Mouse (Mus musculus): ENCODE results near the gene Ptgir.
A peak's percentile ranks its signal among the peaks of the same experiment; 100 is the strongest.

Ptgir gene

DNA sequence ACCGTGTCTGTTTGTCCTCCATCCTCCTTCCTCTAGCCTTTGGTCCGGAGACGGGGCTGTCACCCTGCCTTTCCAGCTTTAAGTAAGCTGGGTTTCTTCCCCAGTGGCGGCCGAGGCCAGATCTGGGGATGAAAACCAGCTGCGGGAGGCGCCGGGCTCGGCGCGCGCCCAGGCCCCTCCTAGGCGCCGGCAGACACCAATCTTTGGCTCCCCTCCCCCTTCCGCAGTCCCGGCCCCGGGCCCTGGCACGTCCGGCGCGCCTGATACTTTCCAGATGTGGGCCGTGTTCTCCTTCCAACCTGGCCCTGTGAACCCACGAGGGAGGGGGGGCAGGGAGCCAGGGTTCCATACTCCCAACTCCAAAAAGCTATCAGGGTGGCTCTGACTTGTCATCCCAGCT, 15.3 kb upstream of the Ptgir start:
- DNase-seq (ENCODE audit: inconsistent age in 2 of 2, low spot score in 1 of 2) = peak; percentile 61 to 75

DNA sequence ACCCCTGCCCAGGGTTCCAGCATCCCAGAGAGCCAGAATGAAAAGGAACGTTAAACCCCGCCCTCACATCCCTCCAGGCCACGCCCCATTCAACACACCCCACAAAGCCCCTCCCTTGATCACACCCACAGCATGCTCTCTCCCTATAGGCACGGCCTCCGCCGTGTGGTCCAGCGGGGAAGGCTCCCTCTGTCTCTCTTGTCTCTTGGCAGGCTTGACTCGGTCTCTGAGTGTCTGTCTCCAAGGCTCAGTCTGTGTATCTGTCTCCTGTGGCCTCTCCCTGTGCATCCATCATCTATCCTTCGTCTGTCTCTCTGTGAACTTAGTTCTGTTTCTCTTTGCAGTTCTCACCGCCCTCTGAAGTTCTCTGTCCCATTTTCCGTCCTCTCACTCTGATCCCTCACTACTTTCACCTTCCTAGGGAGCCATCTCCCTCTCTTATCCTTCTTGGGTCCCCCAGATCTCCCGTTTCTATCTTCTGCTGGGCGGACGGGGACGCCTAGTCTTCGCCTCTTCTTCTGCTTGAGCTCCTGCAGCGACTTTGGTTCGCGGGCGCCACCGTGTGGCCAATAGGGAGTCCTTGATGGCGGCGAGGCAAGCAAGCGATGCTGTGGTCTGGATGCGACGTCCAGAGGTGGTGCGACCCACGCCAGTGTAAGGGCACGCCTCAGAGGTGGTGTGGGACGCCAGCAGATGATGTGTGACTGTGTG, 14.5 kb upstream of the Ptgir start, which contains the start of gene Gng8:
Gene Gng8 (plus strand): TSS at position 146 of the 711 bp plus-strand sequence.
- peak; percentile 85 to 95 for DNase-seq (ENCODE audit: inconsistent age in 2 of 2, low spot score in 1 of 2)

DNA sequence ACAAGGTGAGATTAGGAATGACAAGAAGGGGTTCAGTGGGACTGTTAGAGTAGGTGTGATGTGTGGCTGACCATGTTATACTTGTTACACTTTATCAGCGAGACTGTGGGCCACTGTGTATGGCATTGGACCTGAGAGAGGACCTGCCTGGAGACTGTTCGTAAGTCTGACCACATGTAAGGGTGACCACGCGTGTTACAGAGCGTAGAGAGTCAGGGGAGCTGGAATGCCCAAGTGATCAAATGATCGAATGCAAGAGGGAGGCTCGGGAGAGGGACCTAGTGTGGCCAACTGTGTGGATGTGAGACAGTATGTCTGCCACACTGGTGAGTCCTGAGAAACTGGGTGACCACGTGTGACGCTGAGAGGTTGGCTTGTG, 13.9 kb upstream of the Ptgir start:
- DNase-seq (ENCODE audit: inconsistent age in 2 of 2, low spot score in 1 of 2) = no peak

DNA sequence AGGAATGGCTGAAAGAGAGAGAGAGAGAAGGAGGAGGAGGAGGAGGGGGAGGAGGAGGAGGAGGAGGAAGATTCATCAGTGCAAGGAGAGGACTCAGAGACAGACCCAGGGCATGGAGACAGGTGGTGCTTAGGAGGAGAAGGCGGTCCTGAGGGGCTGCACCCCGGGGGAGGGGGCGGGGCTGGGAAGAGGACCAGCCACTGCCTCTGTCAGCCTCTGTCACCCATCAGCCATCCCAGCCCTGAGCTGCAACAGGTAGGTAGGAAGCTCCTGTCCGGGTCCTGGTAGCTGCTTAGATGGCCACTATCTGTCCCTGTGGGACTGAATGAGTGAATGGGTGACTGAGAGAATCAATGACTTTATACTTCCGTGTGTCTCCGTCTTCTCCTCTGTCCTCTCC, 12.7 kb upstream of the Ptgir start:
- DNase-seq (ENCODE audit: inconsistent age in 2 of 2, low spot score in 1 of 2) = no peak

DNA sequence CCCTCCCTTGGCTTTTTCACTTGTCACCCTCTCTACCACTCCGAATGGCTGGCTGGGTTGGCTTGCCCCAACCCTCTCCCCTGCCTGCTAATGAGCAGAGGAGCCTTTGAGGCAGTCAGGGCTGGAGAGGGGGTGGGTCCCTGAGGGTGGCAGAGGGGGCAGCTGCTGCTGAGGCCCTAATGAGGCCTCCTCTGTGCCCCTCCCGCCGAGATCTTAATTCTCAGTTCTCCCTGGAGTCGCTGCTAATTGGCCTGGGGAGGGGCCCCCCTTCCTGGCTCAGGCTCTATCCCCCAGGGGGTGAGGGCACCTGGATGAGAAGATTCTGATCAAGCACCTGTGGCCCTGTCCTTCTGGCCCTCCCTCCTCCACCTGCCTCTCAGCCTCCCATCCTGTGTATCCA, 12.0 kb upstream of the Ptgir start:
- DNase-seq (ENCODE audit: inconsistent age in 2 of 2, low spot score in 1 of 2) = no peak

DNA sequence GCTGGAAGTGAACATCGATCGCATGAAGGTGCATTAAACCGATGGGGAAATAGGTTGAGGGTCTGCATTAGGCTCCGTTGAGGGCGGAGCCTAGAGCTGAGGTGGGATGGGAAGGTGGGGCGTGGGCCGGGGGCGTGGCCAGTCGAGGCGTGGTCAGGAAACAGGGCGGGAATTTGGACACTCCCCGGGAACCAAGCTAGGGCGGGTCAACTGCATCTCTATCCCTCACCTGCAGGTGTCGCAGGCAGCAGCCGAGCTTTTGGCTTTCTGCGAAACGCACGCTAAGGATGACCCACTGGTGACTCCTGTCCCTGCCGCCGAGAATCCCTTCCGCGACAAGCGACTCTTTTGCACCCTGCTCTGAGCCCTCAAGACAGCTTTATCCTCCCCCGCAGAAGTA, 11.3 kb upstream of the Ptgir start:
- DNase-seq (ENCODE audit: inconsistent age in 2 of 2, low spot score in 1 of 2) = peak; percentile 80 to 92

DNA sequence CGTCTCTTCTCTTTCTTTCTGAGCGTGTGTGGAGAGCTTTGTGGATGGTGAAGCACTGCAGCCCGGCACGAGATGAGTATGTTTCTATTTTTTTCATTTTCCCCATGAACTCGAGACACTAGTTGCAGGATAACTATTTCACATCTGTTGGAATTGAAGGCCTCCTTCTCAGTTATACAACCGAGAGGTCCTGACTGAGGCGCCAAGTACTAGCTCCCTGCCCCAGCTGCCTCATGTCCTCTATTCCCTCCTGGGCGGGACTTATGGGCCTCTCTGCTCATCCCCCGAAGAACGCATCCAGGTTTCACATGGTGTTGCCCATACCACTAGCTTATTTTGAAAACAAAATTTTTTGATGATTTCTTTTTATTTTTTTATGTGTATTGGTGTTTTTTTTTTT, 10.8 kb upstream of the Ptgir start:
- no peak for DNase-seq (ENCODE audit: inconsistent age in 2 of 2, low spot score in 1 of 2)

DNA sequence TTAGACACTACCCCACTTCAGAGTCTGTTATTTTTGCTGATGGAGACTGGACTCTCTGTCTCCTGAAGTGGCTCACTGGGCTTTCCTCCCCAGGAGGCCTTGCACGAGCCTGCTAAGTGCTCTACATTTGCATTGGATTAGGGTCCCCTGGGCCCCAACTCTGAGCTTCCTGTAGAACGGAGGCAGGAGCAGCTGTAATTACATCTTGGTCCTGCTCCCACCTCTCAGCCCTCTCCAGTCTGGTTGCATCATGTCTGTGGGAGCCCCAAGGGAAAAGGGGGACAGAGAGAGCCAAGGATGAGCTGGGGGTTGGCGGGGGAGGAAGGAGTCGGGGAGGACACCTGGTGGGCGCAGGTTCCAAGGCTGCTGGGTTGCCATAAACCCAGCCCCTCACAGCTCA, 5.8 kb upstream of the Ptgir start:
- DNase-seq (ENCODE audit: inconsistent age in 2 of 2, low spot score in 1 of 2) = no peak

DNA sequence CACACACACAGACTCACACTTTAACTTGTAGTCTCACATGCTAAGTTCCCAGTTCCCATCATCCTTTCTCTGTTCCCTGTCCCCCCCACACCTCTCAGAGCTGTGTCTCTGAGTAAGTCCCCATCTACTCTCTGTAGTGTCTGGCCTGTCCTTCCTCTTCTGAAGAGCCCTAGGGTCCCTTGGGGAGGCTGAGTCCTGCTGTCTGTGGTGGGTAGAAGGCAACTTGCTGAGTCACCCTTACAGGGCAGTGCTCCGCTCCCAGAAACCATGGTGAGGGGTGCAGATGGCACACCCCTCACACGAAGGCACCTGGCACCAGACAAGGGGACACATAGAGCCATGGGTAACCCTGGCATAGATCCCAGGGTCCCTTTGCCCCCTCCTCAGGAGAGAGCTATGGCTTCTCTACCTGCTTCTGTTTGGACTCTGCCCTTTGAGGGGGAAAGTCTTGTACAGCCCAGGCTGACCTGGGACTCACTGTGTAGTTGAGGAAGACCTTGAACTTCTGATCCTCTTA, 2.8 kb upstream of the Ptgir start:
- no peak for DNase-seq (ENCODE audit: inconsistent age in 2 of 2, low spot score in 1 of 2)

DNA sequence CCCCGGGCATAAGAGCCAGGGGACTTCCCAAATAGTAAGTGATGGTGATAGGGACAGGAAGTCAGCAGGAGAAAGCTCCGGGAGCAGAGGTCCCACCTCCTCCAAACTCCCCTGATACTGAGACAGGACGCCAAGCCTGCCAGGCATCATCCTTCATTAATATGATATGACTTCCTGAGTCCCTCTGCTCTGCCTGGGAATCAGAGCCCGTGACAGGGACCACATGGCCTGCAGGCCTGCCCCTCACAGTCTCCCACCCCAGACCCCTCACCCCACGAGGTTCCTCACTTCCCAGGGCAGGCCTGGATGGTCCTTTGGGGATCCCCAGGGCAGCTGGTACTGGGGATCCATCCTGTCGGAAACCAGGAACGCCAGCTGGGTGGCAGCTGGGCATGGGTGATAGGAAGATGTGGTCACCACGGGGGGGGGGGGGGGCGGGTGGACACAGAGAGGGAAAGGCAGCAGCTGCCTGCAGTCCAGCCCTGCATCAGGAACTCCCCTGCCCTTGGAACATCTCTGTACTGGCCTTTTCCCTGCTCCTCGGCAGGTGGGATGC, 2.1 kb upstream of the Ptgir start:
- DNase-seq (ENCODE audit: inconsistent age in 2 of 2, low spot score in 1 of 2) = peak in 1 of 2 experiments; percentile 45

DNA sequence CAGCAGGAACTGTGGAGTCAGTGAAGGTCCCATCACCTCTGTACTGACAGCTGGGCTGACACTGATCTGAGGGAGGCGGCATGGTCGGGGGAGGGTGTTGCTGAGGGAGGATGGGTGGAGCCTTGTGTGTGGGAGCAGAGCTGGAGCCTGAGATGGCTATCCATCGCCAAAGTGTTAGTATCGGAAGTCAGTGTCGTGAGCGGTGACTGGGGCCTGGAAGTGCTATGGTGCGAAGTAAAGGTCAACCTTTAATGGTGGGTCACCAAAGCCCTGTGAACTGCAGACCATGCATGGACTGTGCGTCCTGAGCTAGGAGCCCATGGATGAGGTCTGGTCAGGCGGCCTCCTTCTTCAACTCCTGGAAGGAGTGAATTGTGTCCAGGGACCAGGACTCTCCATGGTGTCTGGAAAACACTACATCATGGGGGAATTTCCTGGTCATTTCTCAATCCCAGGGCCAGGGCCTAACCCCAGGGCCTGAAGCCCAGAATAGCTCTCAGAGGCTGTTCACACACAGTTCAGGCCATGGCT, 734 bp upstream of the Ptgir start:
- DNase-seq (ENCODE audit: inconsistent age in 2 of 2, low spot score in 1 of 2) = peak; percentile 63 to 80

DNA sequence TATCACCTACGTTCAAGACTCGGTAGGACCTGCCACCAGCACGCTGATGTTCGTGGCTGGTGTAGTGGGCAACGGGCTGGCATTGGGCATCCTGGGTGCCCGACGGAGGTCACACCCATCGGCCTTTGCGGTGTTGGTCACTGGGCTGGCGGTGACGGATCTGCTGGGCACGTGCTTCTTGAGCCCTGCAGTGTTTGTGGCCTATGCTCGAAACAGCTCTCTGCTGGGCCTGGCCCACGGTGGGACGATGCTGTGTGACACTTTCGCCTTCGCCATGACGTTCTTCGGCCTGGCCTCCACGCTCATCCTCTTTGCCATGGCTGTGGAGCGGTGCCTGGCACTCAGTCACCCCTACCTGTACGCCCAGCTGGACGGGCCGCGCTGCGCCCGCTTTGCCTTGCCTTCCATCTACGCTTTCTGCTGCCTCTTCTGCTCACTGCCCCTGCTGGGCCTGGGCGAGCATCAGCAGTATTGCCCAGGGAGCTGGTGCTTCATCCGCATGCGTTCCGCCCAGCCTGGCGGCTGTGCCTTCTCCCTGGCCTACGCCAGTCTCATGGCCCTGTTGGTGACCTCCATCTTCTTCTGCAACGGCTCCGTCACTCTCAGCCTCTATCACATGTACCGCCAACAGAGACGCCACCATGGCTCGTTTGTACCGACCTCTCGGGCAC, 734 bp downstream of the Ptgir start:
- DNase-seq (ENCODE audit: inconsistent age in 2 of 2, low spot score in 1 of 2) = no peak

DNA sequence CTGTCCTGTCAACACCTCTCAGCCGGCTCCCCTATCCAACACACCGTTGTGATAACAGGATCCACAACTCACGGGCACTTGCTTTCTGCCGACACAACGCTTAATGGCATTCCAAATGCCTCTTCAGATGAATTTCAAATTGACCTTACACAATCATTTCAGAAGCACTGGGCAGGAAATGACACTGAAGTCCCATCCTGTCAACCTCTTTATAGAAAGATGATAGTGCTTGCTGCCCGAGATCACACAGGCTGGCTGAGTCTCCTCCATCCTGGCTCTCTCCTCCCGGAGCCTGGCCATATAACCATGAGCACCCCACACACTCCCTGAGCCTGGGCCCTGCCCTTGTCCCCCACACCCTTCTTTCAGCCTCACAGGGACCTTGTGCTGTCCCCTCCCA, 1.6 kb downstream of the Ptgir start:
- no peak for DNase-seq (ENCODE audit: inconsistent age in 2 of 2, low spot score in 1 of 2)

DNA sequence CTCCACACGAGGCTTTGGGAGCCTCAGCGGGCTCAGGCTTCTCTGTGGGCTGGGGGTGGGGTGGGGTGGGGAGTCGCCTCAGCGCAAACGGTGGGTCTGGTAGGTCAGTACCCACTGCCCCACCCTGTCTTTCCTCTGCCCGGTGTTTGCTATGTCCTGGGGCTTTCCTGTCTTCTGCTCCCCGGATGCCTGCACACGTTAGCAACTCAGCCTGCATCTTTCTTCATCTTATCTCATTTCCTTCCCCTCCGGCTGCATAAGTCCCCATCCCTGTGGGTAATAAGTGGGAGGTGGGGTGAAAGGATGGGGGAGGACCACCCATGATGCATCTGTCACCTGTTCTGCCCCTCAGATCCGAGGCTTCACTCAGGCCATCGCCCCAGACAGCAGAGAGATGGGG, 2.1 kb downstream of the Ptgir start:
- DNase-seq (ENCODE audit: inconsistent age in 2 of 2, low spot score in 1 of 2) = no peak

DNA sequence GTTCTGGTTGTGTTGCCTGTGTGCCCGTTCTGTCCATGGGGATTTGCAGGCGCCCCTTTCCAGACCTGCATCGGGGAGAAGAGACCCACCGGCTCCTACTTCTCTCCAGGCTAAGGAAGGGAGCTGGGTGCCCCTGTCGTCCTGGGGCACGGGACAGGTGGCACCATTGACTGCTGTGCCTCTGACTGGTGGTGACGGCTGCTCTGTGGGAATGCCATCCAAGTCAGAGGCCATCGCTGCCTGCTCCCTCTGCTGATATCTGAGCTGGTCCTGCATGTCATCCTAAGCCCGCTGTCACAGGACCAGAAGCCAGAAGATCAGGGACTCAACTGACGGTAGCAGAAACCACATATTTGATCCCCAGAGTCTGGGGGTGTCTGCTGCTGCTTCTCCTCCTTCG, 2.6 kb downstream of the Ptgir start:
- DNase-seq (ENCODE audit: inconsistent age in 2 of 2, low spot score in 1 of 2) = no peak

DNA sequence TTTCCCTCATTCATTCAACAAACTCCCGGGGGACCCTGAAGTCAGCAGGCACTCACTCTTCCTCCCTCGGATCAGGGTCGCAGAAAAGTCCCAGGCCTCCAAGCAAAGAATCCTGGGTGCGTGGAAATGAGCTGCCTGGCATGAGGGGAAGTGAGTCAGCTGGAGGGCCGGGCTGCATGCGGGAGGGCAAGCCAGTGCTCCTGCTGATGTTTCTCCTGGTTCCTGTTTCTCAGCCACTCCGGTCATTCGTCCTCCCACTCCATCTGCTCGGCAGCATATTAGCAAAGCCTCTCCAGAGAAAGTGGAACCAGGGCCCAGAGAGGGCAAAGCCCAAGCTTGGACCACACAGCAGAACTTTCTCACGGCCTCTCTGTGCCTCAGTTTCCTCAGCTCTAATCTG, 3.6 kb downstream of the Ptgir start:
- no peak for DNase-seq (ENCODE audit: inconsistent age in 2 of 2, low spot score in 1 of 2)

DNA sequence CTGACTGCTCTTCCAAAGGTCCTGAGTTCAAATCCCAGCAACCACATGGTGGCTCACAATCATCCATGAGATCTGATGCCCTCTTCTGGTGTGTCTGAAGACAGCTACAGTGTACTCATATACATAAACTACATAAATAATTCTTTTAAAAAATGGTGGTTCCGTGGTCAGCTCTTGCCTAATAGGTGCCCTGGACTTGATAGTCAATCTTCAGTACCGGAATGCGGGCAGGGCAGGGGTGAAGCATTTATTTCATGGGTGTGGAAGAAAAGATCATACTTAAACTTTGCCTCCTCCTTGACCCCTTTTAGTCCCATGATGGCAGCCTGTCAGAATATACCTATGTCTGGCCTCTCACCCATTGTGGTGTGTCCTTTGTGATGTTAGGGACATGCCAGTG, 5.6 kb downstream of the Ptgir start:
- DNase-seq (ENCODE audit: inconsistent age in 2 of 2, low spot score in 1 of 2) = no peak

DNA sequence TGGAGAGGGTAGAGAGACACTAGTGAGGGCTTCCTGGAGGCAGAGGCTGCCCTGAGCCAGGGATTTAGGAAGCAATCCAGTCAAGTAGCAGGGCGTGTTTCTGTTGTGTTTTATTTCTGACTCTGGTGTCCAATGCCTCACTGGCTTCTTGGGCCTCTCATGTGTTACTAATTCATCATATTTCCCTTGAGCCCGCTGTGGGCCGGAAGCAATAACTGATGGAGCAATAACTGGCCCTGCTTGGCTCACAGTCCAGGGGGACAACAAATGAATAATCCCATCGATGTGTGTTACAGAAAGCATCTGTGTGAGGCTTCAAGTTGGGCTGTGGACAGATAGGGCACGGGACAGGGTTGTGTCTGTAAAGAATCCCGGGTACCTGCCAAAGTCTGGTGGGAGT, 6.1 kb downstream of the Ptgir start:
- no peak for DNase-seq (ENCODE audit: inconsistent age in 2 of 2, low spot score in 1 of 2)

DNA sequence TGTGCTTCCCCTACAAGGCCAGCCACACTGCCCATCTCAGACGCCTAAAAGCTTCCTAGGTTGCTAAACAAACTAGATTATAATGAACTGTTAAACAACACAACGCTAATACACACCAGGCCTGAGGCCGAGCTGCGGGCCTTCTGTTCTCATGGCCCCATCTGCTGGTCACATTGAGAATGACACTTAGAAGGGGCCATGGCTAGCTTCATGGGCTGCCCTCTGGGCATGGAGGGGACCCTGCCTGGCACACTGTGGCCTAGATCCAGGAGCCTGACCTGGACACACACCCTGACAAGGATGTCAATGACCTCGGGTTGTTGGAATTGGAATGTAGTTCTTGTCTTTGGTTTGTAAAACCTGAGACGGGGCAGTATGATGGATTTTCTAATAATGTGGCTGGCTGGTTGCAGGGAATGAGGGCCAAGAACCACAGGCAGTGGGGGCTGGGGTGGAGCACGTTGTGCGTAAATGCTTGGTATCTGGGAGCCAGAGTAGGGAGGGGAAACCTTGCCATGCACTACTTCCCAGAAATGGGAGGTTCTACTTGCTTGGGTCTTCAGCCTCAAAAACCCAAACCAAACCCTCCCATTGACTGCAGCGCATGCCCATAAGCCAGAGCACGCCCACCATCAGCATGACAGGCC, 7.6 kb downstream of the Ptgir start:
- peak; percentile 70 to 92 for DNase-seq (ENCODE audit: inconsistent age in 2 of 2, low spot score in 1 of 2)

DNA sequence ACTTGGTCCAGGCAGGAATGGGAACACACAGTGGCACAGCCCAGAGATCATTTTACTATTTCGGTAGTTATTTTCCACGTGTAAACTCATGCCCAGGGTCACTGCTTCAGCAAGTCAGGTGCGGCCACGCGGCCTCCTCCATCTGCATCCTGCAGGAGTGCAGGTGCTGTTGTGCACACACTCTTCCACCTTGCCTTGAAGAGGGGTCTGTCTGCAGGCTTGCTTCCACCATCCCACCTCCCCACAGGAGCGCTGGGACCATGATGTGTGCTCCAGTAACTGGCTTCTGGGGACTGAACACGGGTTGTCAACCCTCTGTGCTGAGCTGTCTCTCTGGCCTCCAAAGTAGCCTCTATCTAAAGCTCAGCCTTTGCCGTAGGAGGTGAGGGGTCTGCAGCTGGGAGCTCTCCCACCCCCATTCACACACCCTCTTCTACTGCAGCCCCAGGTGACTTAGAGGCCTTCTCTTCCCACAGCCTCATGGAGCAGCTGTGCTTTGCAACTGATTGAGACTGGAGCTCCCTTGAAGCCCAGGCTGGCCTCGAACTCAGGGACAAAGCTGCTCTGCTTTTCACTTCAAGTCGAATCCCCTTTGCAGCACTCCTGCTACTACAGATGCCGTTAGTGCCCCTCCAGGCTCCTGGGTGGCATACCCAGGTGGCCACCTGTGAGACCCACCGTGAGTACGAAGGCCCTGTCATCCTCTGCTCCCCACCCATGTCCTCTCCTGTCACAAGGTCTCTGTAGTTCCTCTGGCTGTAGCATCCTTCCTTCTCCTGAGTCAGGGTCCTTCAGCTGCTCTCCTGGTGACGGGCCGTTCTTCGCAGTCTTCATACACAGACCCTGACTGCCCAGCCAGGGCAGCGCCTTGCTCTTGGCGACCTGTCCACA, 8.4 kb downstream of the Ptgir start:
- no peak for DNase-seq (ENCODE audit: inconsistent age in 2 of 2, low spot score in 1 of 2)
